8 mouse cellular contexts compared by ENCODE assay signal in genomic region chr11:54067318-54067995, GRCm38 (mm10). TPM values are rescaled to one million over a fixed set of nuclear protein-coding genes. Genes with fewer than 3 reads are reported as not detected.
DNase-seq lines count a peak whose midpoint lies in the region; ATAC-seq and TF ChIP-seq lines count a peak whose summit lies in the region.

No protein-coding gene starts in this region.

- no peak for ATAC-seq in intestine, embryonic 14.5 days (replicated peaks; ENCODE audit: low FRiP score, low TSS enrichment, low read depth)
- no peak for ATAC-seq in midbrain, embryonic 11.5 days (ENCODE audit: low FRiP score)

- H3K36me3 ChIP-seq in forebrain, embryonic 10.5 days (replicated peaks), result peaks cover 1% of the 10 kb centered on the region; the same call in 1 of the 2 replicates
- H3K36me3 ChIP-seq in intestine, embryonic 14.5 days (ENCODE audit: control insufficient read depth, insufficient read depth, low read length), result no peaks in the 10 kb centered on the region
- no peaks in the 10 kb centered on the region for H3K36me3 ChIP-seq in midbrain, embryonic 11.5 days (ENCODE audit: control insufficient read depth, insufficient read depth, low read length)

- H3K4me1 ChIP-seq in forebrain, embryonic 10.5 days, result peaks cover 41% of the 10 kb centered on the region
- H3K4me1 ChIP-seq in intestine, embryonic 14.5 days (replicated peaks; ENCODE audit: control insufficient read depth, insufficient read depth, low read length), result peaks cover 25% of the 10 kb centered on the region
- peaks cover 9% of the 10 kb centered on the region for H3K4me1 ChIP-seq in midbrain, embryonic 11.5 days (ENCODE audit: control insufficient read depth, insufficient read depth, low read length)
- H3K4me1 ChIP-seq in cerebellum, adult 2 months (ENCODE audit: control insufficient read depth, insufficient read depth, low read length), result peaks cover 20% of the 10 kb centered on the region

- TF ChIP-seq POLR2A in cerebellum, adult 2 months (IDR thresholded peaks at IDR 0.05; ENCODE audit: borderline replicate concordance, insufficient read depth, low read length), result no peak

- TF ChIP-seq CTCF in cerebellum, adult 2 months (IDR thresholded peaks at IDR 0.05; ENCODE audit: borderline replicate concordance, insufficient read depth, low read depth, low read length), result no peak

- WGBS in forebrain, embryonic 10.5 days, result 35% methylated on average over 12 of the region's 12 CpGs
- 25% methylated on average over 12 of the region's 12 CpGs for WGBS in intestine, embryonic 14.5 days
- WGBS in midbrain, embryonic 11.5 days, result 35% methylated on average over 12 of the region's 12 CpGs
- 52% methylated on average over 12 of the region's 12 CpGs for WGBS in cerebellum, adult 2 months

- H3K9ac ChIP-seq in intestine, embryonic 14.5 days (ENCODE audit: low read length), result peak overlapping the region; percentile 80
- H3K9ac ChIP-seq in midbrain, embryonic 11.5 days (ENCODE audit: low read length), result peak overlapping the region; percentile 33; the same call in 1 of the 2 replicates

- H3K4me2 ChIP-seq in intestine, embryonic 14.5 days (ENCODE audit: low read length), result peak overlapping the region; percentile 83
- H3K4me2 ChIP-seq in midbrain, embryonic 11.5 days, result peak overlapping the region; percentile 79

- peak overlapping the region; percentile 70 for H3K4me3 ChIP-seq in forebrain, embryonic 10.5 days
- H3K4me3 ChIP-seq in intestine, embryonic 14.5 days (ENCODE audit: low read depth, low read length), result peak overlapping the region; percentile 64
- peak overlapping the region; percentile 5; the same call in 1 of the 2 replicates for H3K4me3 ChIP-seq in midbrain, embryonic 11.5 days (ENCODE audit: low read depth, low read length)
- no peak overlapping the region for H3K4me3 ChIP-seq in cerebellum, adult 2 months (replicated peaks; ENCODE audit: insufficient read depth, low read depth, low read length)

- peaks cover 53% of the 10 kb centered on the region for H3K27me3 ChIP-seq in forebrain, embryonic 10.5 days (ENCODE audit: poor library complexity, severe bottlenecking)
- no peaks in the 10 kb centered on the region for H3K27me3 ChIP-seq in intestine, embryonic 14.5 days (replicated peaks; ENCODE audit: control insufficient read depth, insufficient read depth, low read length)
- H3K27me3 ChIP-seq in midbrain, embryonic 11.5 days (ENCODE audit: control insufficient read depth, insufficient read depth, low read length), result peaks cover 4% of the 10 kb centered on the region; the same call in 1 of the 2 replicates
- no peaks in the 10 kb centered on the region for H3K27me3 ChIP-seq in cerebellum, adult 2 months (ENCODE audit: control insufficient read depth, insufficient read depth, low read length)

- DNase-seq in kidney, adult 11 months, result peak; percentile 5
- DNase-seq in kidney, adult 9 months, result no peak
- DNase-seq in forebrain, embryonic 10.5 days (ENCODE audit: extremely low spot score, low spot score), result no peak
- DNase-seq in intestine, embryonic 14.5 days (ENCODE audit: low spot score), result no peak
- DNase-seq in midbrain, embryonic 11.5 days (ENCODE audit: low spot score, missing footprints), result no peak
- DNase-seq in cerebellum, adult 2 months, result no peak
- no peak for DNase-seq in thymus, postnatal 0 days (ENCODE audit: low spot score)
- DNase-seq in right cerebral cortex, postnatal 14 days, result no peak

- no peaks in the 10 kb centered on the region for H3K9me3 ChIP-seq in forebrain, embryonic 10.5 days
- no peaks in the 10 kb centered on the region for H3K9me3 ChIP-seq in intestine, embryonic 14.5 days (ENCODE audit: control insufficient read depth, low read length)
- no peaks in the 10 kb centered on the region for H3K9me3 ChIP-seq in midbrain, embryonic 11.5 days (ENCODE audit: control insufficient read depth, low read length)

- peak overlapping the region; percentile 87 for H3K27ac ChIP-seq in forebrain, embryonic 10.5 days
- H3K27ac ChIP-seq in intestine, embryonic 14.5 days (ENCODE audit: low read depth), result peak overlapping the region; percentile 74
- H3K27ac ChIP-seq in midbrain, embryonic 11.5 days (ENCODE audit: low read depth, low read length), result no peak overlapping the region
- H3K27ac ChIP-seq in cerebellum, adult 2 months (ENCODE audit: insufficient read depth, low read length), result no peak overlapping the region

RNA-seq across cellular contexts. Expression of gene Pdlim4, which starts 1.4 kb away (rescaled TPM):
- 49.5 and 53.1 TPM in 2 replicates for polyA plus RNA-seq in forebrain, embryonic 10.5 days (2016; fragmentation: Nextera tagmentation; extraction: Ambion mirVana)
- polyA plus RNA-seq in intestine, embryonic 14.5 days (2014; fragmentation: Nextera tagmentation; extraction: Ambion mirVana), result 48.2 and 59.5 TPM in 2 replicates
- 36.1 and 38.4 TPM in 2 replicates for polyA plus RNA-seq in midbrain, embryonic 11.5 days (2014; fragmentation: Nextera tagmentation; extraction: Ambion mirVana)
- polyA plus RNA-seq in cerebellum, adult 2 months (2012; rRNA removed), result 16.9 and 18.6 TPM in 2 replicates
- polyA plus RNA-seq in thymus, postnatal 0 days (2015; fragmentation: Nextera tagmentation; extraction: Ambion mirVana), result 23.6 and 25.2 TPM in 2 replicates

RNA-seq across cellular contexts. Expression of gene P4ha2, which starts 32.4 kb away (rescaled TPM):
- 15.9 and 19.7 TPM in 2 replicates for polyA plus RNA-seq in forebrain, embryonic 10.5 days (2016; fragmentation: Nextera tagmentation; extraction: Ambion mirVana)
- 38.7 and 44.4 TPM in 2 replicates for polyA plus RNA-seq in intestine, embryonic 14.5 days (2014; fragmentation: Nextera tagmentation; extraction: Ambion mirVana)
- 18.6 and 20.5 TPM in 2 replicates for polyA plus RNA-seq in midbrain, embryonic 11.5 days (2014; fragmentation: Nextera tagmentation; extraction: Ambion mirVana)
- polyA plus RNA-seq in cerebellum, adult 2 months (2012; rRNA removed), result 13.6 and 14.2 TPM in 2 replicates
- 5.1 TPM in 2 replicates for polyA plus RNA-seq in thymus, postnatal 0 days (2015; fragmentation: Nextera tagmentation; extraction: Ambion mirVana)

RNA-seq across cellular contexts. Expression of gene Slc22a4, which starts 39.6 kb away (rescaled TPM):
- polyA plus RNA-seq in forebrain, embryonic 10.5 days (2016; fragmentation: Nextera tagmentation; extraction: Ambion mirVana), result 0.76 and 1.3 TPM in 2 replicates
- 0.18 and 0.51 TPM in 2 replicates for polyA plus RNA-seq in intestine, embryonic 14.5 days (2014; fragmentation: Nextera tagmentation; extraction: Ambion mirVana)
- 1.4 and 1.5 TPM in 2 replicates for polyA plus RNA-seq in midbrain, embryonic 11.5 days (2014; fragmentation: Nextera tagmentation; extraction: Ambion mirVana)
- 53.6 and 61.9 TPM in 2 replicates for polyA plus RNA-seq in cerebellum, adult 2 months (2012; rRNA removed)
- 0.46 and 0.54 TPM in 2 replicates for polyA plus RNA-seq in thymus, postnatal 0 days (2015; fragmentation: Nextera tagmentation; extraction: Ambion mirVana)

Comparison
In these comparisons a context has a peak if more than half of its experiments do, and no peak if none do; other contexts are left out.
1. H3K27ac ChIP-seq: peak in forebrain, embryonic 10.5 days (single experiment) and intestine, embryonic 14.5 days (single experiment); none in midbrain, embryonic 11.5 days (single experiment) and cerebellum, adult 2 months (single experiment).
2. RNA of gene Slc22a4, which starts 39.6 kb away (polyA plus RNA-seq): 53.6 to 61.9 TPM in cerebellum, adult 2 months; 1.4 to 1.5 TPM in midbrain, embryonic 11.5 days, 0.76 to 1.3 TPM in forebrain, embryonic 10.5 days, 0.46 to 0.54 TPM in thymus, postnatal 0 days and 0.18 to 0.51 TPM in intestine, embryonic 14.5 days; every median in the first group is over 10 times any median in the second.